Mouse (Mus musculus) forebrain, embryonic 15.5 days (tissue): ENCODE measurements around the gene Mgat5b. TPM values are rescaled to one million over a fixed set of nuclear protein-coding genes. Genes with fewer than 3 reads are reported as not detected.
A peak's percentile ranks its signal among the peaks of the same experiment; 100 is the strongest.
"Not testable (repeated sequence)": the region's sequence is repeated elsewhere in the genome, so short reads cannot be mapped to it uniquely, and the experiment has no call there.

ENCODE experiments used
- ATAC-seq: fragments of 200-750 bp; cut with Nextera tagmentation; replicated peaks from 2 replicates; pipeline ENCODE4 v1.8.0; 2017; ENCODE audit warnings: mild to moderate bottlenecking, moderate TSS enrichment, moderate library complexity
- H3K27ac ChIP-seq: fragments of 300-500 bp; sonication (generic); replicated peaks from 2 replicates; pipeline ENCODE4 v1.5.1; 2015; ENCODE audit warnings: mild to moderate bottlenecking, inconsistent platforms
- H3K27me3 ChIP-seq: fragments of 300-500 bp; sonication (generic); 2 replicates; pipeline ENCODE4 v1.6.1; 2015; ENCODE audit warnings: inconsistent platforms
- H3K36me3 ChIP-seq: fragments of 300-500 bp; sonication (generic); 2 replicates; pipeline ENCODE4 v1.6.1; 2015; ENCODE audit warnings: mild to moderate bottlenecking, inconsistent platforms
- H3K4me1 ChIP-seq: fragments of 300-500 bp; sonication (generic); 2 replicates; pipeline ENCODE4 v1.6.1; 2015; ENCODE audit warnings: inconsistent platforms
- H3K4me2 ChIP-seq: fragments of 300-500 bp; sonication (generic); replicated peaks from 2 replicates; pipeline ENCODE4 v1.6.1; 2015; ENCODE audit warnings: mild to moderate bottlenecking, inconsistent platforms
- H3K4me3 ChIP-seq: fragments of 300-500 bp; sonication (generic); 2 replicates; pipeline ENCODE4 v1.5.1; 2015; ENCODE audit warnings: mild to moderate bottlenecking, inconsistent platforms
- H3K9ac ChIP-seq: fragments of 300-500 bp; sonication (generic); replicated peaks from 2 replicates; pipeline ENCODE4 v1.6.1; 2015; ENCODE audit warnings: mild to moderate bottlenecking, inconsistent platforms
- H3K9me3 ChIP-seq: fragments of 300-500 bp; sonication (generic); 2 replicates; pipeline ENCODE4 v1.6.1; 2016; ENCODE audit warnings: inconsistent platforms
- WGBS: fragments of 180-500 bp; shearing (Covaris S2); methylation state at CpG from one replicate; pipeline ENCODE4 v1.1.7; 2015; ENCODE audit warnings: mixed read lengths; 5-methylcytosine and 5-hydroxymethylcytosine counted together
- polyA plus RNA-seq: library from polyadenylated mRNA; unstranded; fragments of >200 nt; fragmentation: Nextera tagmentation; extraction: Ambion mirVana; gene quantifications from 2 replicates; pipeline ENCODE4 v1.2.1, GENCODE M21; 2015

Gene Mgat5b
- polyA plus RNA-seq, 1 experiment from 2014 or later = 32.0 TPM

DNA sequence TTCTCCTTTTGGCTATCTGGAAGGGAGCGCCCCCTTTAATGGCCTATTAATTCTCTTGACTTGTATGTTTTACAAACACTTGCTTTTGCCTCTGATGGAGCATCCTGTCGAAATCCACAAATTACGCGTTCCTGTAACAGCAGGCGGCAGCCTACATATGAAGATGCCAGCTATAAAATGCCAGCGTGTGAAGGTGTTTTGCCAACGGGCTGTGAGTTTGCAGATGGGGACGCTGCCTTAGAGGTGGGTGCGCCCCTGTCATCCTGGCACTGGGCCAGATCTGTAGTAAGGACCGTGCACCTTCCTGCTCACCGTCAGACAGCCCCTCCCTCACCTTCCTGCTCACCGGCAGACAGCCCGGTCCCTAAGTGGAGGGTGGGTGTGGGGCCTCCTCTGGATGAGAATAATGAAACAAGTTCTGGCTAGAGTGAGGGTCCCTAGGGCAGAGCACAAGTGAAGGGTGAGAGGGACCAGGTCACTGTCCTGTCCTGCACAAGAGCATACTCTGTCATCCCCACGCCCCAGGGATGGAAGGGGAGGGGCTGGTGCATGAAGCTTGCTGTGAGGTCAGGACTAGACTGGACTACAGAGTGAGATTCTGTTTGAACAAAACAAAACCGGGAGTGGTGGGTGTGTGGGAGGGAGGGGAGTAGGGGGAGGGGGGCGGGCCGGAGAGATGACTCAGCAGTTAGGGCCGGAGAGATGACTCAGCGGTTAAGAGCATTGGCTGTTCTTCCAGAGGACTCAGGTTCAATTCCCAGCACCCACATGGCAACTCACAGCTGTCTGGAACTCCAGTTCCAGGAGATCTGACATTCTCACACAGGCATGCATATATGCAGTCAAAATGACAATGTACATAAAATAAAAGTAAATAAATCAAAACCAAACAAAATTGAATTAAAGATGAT, 24.9 kb upstream of the Mgat5b start:
- Histone ChIP-seq H3K9me3 (no peaks in the 10 kb centered on the region), H3K4me2 (no peak overlapping the region), H3K27me3 (no peaks in the 10 kb centered on the region), H3K27ac (no peak overlapping the region), H3K4me3 (no peak overlapping the region), H3K4me1 (peaks cover 4% of the 10 kb centered on the region; the same call in 1 of the 2 replicates), H3K36me3 (no peaks in the 10 kb centered on the region), H3K9ac (no peak overlapping the region)
- no peak for ATAC-seq
- WGBS = 67% methylated on average over 19 of the region's 19 CpGs

DNA sequence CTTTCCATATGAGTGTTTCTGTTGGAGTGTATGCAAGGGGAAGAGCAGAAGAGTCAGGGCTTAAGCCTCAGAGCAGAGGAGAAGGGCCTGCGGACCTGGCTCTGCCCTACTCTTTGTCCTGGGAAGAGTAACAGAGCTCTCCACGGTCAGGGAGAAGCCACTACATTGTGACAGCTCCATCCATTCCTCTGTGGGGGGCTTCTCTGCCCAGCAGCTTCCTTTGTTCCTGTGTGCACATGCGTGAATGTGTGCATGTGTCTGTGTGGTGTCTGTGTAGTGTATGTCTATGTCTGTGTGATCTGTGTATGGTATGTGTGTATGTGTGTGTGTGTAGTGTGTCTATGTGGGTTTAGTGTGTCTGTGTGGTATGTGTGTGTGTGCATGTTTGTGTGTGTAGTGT, 23.3 kb upstream of the Mgat5b start:
- no peak for ATAC-seq
- H3K36me3 ChIP-seq = no peaks in the 10 kb centered on the region
- 46% methylated on average over 3 of the region's 3 CpGs for whole genome bisulfite sequencing
- H3K27me3 ChIP-seq = no peaks in the 10 kb centered on the region
- no peaks in the 10 kb centered on the region for H3K9me3 ChIP-seq
- no peak overlapping the region for H3K9ac ChIP-seq
- no peak overlapping the region for H3K4me3 ChIP-seq
- H3K27ac ChIP-seq = no peak overlapping the region
- H3K4me1 ChIP-seq = peaks cover 4% of the 10 kb centered on the region; the same call in 1 of the 2 replicates
- H3K4me2 ChIP-seq = no peak overlapping the region

DNA sequence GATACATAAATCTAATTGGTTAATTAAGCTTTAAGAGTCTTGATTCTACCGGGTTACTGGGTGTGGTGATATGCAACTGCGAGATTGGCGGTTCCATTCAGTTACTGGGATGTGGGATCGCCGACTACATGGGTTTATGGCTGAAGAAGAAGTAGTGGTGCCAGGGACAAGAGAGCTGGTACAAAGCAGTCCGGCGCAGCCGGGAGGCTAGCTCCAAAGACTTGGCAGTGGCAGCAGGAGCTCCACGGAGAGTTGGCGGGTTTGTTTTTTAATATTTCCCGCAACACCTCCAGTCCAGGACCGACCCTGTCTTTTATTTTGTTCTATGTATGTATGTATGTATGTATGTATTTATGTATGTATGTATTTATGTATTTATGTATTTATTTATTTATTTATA, 19.4 kb upstream of the Mgat5b start:
- 84% methylated on average over 12 of the region's 12 CpGs for WGBS
- H3K36me3 ChIP-seq = no peaks in the 10 kb centered on the region
- no peak for ATAC-seq
- no peak overlapping the region for H3K4me2 ChIP-seq
- H3K27ac ChIP-seq = no peak overlapping the region
- H3K27me3 ChIP-seq = 0 out of 2 replicates have a peak, but pooled peaks cover under 1% of the 10 kb centered on the region
- no peak overlapping the region for H3K4me3 ChIP-seq
- no peaks in the 10 kb centered on the region for H3K9me3 ChIP-seq
- H3K9ac ChIP-seq = no peak overlapping the region
- H3K4me1 ChIP-seq = no peaks in the 10 kb centered on the region

DNA sequence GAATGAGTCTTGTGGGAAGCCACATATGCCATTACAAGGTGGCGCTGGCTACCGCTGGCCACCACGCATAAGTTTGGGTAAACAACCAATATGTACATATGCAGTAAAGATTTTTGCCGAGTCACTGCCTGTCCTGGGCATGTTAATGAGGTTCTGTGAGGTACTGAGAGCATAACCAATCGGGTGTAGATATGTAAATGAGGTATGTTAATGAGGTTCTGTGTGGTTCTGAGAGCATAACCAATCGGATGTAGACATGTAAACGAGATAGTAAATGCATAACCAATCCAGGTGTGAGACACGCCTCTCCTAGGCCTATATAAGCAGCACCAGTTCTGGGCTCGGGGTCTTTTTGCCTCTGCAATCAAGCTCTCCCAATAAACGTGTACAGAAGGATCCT, 16.1 kb upstream of the Mgat5b start:
- peaks cover 11% of the 10 kb centered on the region for H3K4me1 ChIP-seq
- H3K4me3 ChIP-seq, H3K9ac ChIP-seq, H3K27ac ChIP-seq, H3K9me3 ChIP-seq, ATAC-seq, H3K36me3 ChIP-seq, H3K4me2 ChIP-seq: not testable (repeated sequence)
- H3K27me3 ChIP-seq = peaks cover 12% of the 10 kb centered on the region; the same call in 1 of the 2 replicates
- WGBS = 90% methylated on average over 10 of the region's 10 CpGs

GRCm38 (mm10) chr11:116905741-116906456, 12.8 kb upstream of the Mgat5b start:
- Histone ChIP-seq H3K4me2 (peak overlapping the region; percentile 36), H3K4me3 (peak overlapping the region; percentile 5), H3K36me3 (no peaks in the 10 kb centered on the region), H3K9ac (no peak overlapping the region), H3K27ac (no peak overlapping the region), H3K4me1 (peaks cover 11% of the 10 kb centered on the region), H3K27me3 (peaks cover 12% of the 10 kb centered on the region; the same call in 1 of the 2 replicates), H3K9me3 (no peaks in the 10 kb centered on the region)
- WGBS = 3% methylated on average over 23 of the region's 23 CpGs
- no peak for ATAC-seq

GRCm38 (mm10) chr11:116913573-116913972, 5.1 kb upstream of the Mgat5b start:
- Histone ChIP-seq H3K27ac (peak overlapping the region; percentile 56), H3K4me3 (no peak overlapping the region), H3K9me3 (no peaks in the 10 kb centered on the region), H3K4me2 (no peak overlapping the region), H3K36me3 (no peaks in the 10 kb centered on the region), H3K27me3 (0 out of 2 replicates have a peak, but pooled peaks cover 6% of the 10 kb centered on the region), H3K9ac (no peak overlapping the region), H3K4me1 (peaks cover 30% of the 10 kb centered on the region)
- WGBS = 50% methylated on average over 16 of the region's 16 CpGs
- no peak for ATAC-seq

DNA sequence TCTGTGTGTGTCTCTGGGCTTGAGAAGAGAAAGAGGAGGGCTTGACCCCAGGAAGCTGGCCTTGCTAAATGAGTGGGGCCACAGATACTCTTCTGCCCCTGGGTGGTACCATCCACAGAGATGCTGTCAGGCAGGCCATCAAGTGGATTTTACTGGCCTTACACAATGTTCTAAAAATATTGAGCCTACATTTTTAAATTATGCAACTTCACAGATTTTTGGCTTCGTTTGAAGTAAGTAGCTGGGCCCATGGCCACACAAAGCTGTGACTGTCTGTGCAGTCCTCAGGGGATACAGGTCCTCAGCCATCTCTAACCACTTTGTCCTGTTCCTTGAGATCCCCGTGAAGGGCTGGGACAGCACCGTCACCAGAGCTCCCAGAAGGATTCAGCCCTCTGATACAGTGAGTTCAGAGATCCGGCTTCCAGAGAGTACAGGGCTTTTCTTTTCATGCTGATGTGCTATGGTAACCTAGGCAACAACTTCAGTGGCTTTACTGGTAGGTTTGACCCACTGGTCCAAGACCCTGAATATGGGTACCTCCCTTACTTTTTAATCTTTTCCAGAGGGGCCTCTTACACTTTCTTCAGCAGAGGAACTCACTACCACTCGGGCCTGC, 4.3 kb upstream of the Mgat5b start:
- no peaks in the 10 kb centered on the region for H3K9me3 ChIP-seq
- no peak for ATAC-seq
- H3K27me3 ChIP-seq = 0 out of 2 replicates have a peak, but pooled peaks cover 6% of the 10 kb centered on the region
- H3K27ac ChIP-seq = no peak overlapping the region
- H3K4me1 ChIP-seq = peaks cover 30% of the 10 kb centered on the region
- H3K4me2 ChIP-seq = no peak overlapping the region
- 52% methylated on average over 5 of the region's 5 CpGs for WGBS
- H3K4me3 ChIP-seq = no peak overlapping the region
- no peaks in the 10 kb centered on the region for H3K36me3 ChIP-seq
- H3K9ac ChIP-seq = no peak overlapping the region

- H3K27me3 ChIP-seq = 0 out of 2 replicates have a peak, but pooled peaks cover 6% of the 10 kb centered on the region
- no peaks in the 10 kb centered on the region for H3K36me3 ChIP-seq
- peaks cover 32% of the 10 kb centered on the region for H3K4me1 ChIP-seq
- no peak overlapping the region for H3K27ac ChIP-seq
- H3K4me3 ChIP-seq = no peak overlapping the region
- H3K9me3 ChIP-seq = no peaks in the 10 kb centered on the region
- no peak for ATAC-seq
- H3K9ac ChIP-seq = no peak overlapping the region
- WGBS = 78% methylated on average over 3 of the region's 3 CpGs
- H3K4me2 ChIP-seq = no peak overlapping the region
Observed at GRCm38 (mm10) chr11:116915241-116915640, 3.4 kb upstream of the Mgat5b start.

- no peaks in the 10 kb centered on the region for H3K36me3 ChIP-seq
- H3K9me3 ChIP-seq = no peaks in the 10 kb centered on the region
- peaks cover 53% of the 10 kb centered on the region for H3K4me1 ChIP-seq
- H3K4me2 ChIP-seq = no peak overlapping the region
- 59% methylated on average over 7 of the region's 7 CpGs for WGBS
- 0 out of 2 replicates have a peak, but pooled peaks cover 6% of the 10 kb centered on the region for H3K27me3 ChIP-seq
- ATAC-seq = no peak
- H3K27ac ChIP-seq = 0 out of 2 replicates have a peak overlapping the region, but pooled peaks have one; percentile 91
- H3K9ac ChIP-seq = no peak overlapping the region
- H3K4me3 ChIP-seq = no peak overlapping the region
Observed at GRCm38 (mm10) chr11:116917361-116917760, 1.3 kb upstream of the Mgat5b start.

DNA sequence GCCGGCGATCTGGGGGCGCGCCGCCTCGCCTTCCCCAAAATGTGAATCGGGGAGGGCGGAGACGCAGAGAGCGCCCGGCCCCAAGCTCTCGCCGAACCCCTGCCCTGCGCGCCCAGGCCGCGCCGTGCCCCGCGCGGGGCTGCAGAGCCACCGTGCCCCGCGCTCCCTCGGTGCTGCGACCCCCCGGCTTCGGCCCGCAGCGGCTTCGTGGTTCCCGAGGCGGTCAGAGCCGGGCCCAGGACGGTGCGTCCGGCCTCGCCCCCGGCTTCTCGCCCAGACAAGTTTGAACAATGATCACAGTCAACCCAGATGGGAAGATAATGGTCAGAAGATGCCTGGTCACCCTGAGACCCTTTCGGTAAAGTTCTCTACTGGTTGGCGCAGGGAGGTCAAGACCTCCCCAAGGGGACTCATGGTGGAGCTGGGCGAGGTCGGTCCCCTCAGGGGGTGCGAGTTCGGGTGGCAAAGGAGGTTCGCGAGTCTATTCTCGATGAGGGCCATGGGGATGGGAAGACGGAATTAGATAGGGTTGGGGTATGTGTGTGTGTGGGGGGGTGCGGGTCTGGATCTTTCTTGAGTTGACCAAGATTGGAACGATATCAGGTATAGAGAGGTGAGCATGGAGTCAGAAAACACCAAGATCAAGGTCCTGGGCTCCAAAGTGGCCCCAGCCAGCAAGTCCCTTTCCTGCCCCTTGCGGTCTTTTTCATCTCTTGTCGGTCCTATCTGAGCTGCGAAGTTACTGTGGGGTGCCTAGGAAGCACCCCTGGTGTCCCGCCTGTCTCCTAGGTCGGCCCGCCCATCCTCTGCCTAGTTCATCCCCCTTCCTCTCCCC, 740 bp downstream of the Mgat5b start:
- H3K27ac ChIP-seq = peak overlapping the region; percentile 91
- 0 out of 2 replicates have a peak, but pooled peaks cover 6% of the 10 kb centered on the region for H3K27me3 ChIP-seq
- WGBS = 2% methylated on average over 58 of the region's 58 CpGs
- ATAC-seq = peak; percentile 20
- H3K36me3 ChIP-seq = peaks cover 12% of the 10 kb centered on the region
- no peaks in the 10 kb centered on the region for H3K9me3 ChIP-seq
- peak overlapping the region; percentile 99 for H3K9ac ChIP-seq
- H3K4me1 ChIP-seq = peaks cover 53% of the 10 kb centered on the region
- H3K4me2 ChIP-seq = peak overlapping the region; percentile 86
- H3K4me3 ChIP-seq = peak overlapping the region; percentile 79

DNA sequence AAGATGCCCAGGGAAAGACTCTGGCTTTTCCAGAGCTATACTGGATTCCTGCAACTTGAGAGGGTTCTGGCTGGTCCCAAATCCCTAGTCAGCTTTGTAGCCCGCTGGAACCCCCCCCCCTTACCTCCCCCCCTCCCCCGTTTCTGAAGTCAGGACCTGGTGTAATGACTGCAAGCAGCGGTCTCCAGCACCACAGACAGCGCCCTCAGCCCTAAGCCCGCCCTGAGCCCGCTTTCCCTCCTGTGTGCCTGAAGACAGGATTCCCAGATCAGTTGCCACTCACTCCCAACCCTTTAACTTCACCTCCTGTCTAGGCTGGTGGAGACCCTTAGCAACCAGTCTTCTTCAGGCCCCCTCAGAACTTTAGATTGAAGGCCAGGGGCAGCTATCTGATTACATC, 2.1 kb downstream of the Mgat5b start:
- H3K9ac ChIP-seq = peak overlapping the region; percentile 99
- H3K4me3 ChIP-seq = peak overlapping the region; percentile 79
- 0 out of 2 replicates have a peak, but pooled peaks cover 6% of the 10 kb centered on the region for H3K27me3 ChIP-seq
- no peak for ATAC-seq
- no peaks in the 10 kb centered on the region for H3K9me3 ChIP-seq
- H3K4me1 ChIP-seq = peaks cover 52% of the 10 kb centered on the region
- H3K36me3 ChIP-seq = peaks cover 25% of the 10 kb centered on the region
- WGBS = 13% methylated on average over 6 of the region's 6 CpGs
- peak overlapping the region; percentile 86 for H3K4me2 ChIP-seq
- H3K27ac ChIP-seq = peak overlapping the region; percentile 76
